Mouse (Mus musculus): Measurements from ENCODE around the gene Akp3. TPM values are rescaled to one million over a fixed set of nuclear protein-coding genes. Genes with fewer than 3 reads are reported as not detected.

Akp3 gene
- polyA plus RNA-seq, 1 experiment from 2014 or later, result not detected

Other genes starting within 250 kb of the Akp3 start
- gene Alppl2, start 35.0 kb upstream of the Akp3 start, polyA plus RNA-seq (2014; fragmentation: Nextera tagmentation; extraction: Ambion mirVana), result not detected in 2 replicates
- gene Alpi, start 23.4 kb upstream of the Akp3 start, polyA plus RNA-seq (2014; fragmentation: Nextera tagmentation; extraction: Ambion mirVana), result not detected in 2 replicates
- gene Ecel1, start 31.5 kb downstream of the Akp3 start, polyA plus RNA-seq (2014; fragmentation: Nextera tagmentation; extraction: Ambion mirVana), result 0.17 and 0.28 TPM in 2 replicates
- gene Prss56, start 58.3 kb downstream of the Akp3 start, polyA plus RNA-seq (2014; fragmentation: Nextera tagmentation; extraction: Ambion mirVana), result not detected in 2 replicates
- gene Chrnd, start 65.6 kb downstream of the Akp3 start, polyA plus RNA-seq (2014; fragmentation: Nextera tagmentation; extraction: Ambion mirVana), result 0.73 and 1.2 TPM in 2 replicates
- gene Chrng, start 79.7 kb downstream of the Akp3 start, polyA plus RNA-seq (2014; fragmentation: Nextera tagmentation; extraction: Ambion mirVana), result 2.9 and 4.1 TPM in 2 replicates
- gene Eif4e2, start 88.9 kb downstream of the Akp3 start, polyA plus RNA-seq (2014; fragmentation: Nextera tagmentation; extraction: Ambion mirVana), result 140 and 157 TPM in 2 replicates
- 0.40 and 0.47 TPM in 2 replicates for gene Efhd1, start 139.4 kb downstream of the Akp3 start, polyA plus RNA-seq (2014; fragmentation: Nextera tagmentation; extraction: Ambion mirVana)
- 47.3 and 47.5 TPM in 2 replicates for gene Gigyf2, start 202.0 kb downstream of the Akp3 start, polyA plus RNA-seq (2014; fragmentation: Nextera tagmentation; extraction: Ambion mirVana)